Mouse (Mus musculus): ENCODE measurements around the gene Gm49396. TPM values are rescaled to one million over a fixed set of nuclear protein-coding genes. Genes with fewer than 3 reads are reported as not detected.

The Gm49396 gene
- polyA plus RNA-seq (2017; shearing (Covaris generic)): 122 TPM

DNA sequence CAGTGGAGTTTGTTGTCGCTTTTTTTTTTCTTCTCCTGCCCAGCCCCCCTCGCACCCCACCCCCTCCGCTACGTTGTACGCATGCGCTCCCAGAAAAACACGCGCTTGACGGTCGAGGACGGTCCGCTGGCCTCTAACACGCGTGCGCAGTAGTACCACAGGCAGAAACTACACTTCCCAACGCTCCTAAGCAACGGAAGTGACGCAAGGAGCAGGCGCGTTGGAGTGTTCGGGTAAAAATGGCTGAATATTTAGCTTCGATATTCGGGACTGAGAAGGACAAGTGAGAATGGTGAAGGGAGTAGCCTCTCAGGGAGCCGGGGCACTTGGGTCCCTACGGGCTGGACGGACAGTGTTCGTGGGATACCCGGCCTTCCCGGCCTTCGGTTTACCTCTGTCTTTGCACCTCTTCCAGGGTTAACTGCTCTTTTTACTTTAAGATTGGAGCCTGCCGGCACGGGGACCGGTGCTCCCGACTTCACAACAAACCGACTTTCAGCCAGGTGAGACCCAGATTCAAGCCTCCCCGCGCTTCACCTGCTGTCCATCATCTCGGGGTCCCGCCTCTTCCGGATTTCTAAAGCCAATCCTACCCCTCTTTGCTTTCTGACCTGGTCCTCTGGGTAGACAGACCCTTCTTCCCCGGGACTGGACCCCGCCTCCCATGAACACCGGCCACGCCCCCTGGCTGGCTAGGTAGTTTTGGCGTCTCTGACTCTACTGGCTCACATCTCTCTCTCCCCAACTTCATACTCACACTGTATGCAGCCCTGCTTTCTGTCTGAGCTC, at the start of gene Gm49396, which contains the start of the genes U2af1l4 and Psenen:
Gene Gm49396 (plus strand): TSS at position 228 of the 789 bp plus-strand sequence.
Gene U2af1l4 (plus strand): TSS at position 185 of the 789 bp plus-strand sequence.
Gene Psenen (minus strand): TSS at position 511 of the 789 bp plus-strand sequence.

GRCm38 (mm10) chr7:30534633-30535577, 28.2 kb upstream of the Gm49396 start, which contains the start of gene Arhgap33:
Gene Arhgap33, minus strand, starts transcription at chr7:30535060.

DNA sequence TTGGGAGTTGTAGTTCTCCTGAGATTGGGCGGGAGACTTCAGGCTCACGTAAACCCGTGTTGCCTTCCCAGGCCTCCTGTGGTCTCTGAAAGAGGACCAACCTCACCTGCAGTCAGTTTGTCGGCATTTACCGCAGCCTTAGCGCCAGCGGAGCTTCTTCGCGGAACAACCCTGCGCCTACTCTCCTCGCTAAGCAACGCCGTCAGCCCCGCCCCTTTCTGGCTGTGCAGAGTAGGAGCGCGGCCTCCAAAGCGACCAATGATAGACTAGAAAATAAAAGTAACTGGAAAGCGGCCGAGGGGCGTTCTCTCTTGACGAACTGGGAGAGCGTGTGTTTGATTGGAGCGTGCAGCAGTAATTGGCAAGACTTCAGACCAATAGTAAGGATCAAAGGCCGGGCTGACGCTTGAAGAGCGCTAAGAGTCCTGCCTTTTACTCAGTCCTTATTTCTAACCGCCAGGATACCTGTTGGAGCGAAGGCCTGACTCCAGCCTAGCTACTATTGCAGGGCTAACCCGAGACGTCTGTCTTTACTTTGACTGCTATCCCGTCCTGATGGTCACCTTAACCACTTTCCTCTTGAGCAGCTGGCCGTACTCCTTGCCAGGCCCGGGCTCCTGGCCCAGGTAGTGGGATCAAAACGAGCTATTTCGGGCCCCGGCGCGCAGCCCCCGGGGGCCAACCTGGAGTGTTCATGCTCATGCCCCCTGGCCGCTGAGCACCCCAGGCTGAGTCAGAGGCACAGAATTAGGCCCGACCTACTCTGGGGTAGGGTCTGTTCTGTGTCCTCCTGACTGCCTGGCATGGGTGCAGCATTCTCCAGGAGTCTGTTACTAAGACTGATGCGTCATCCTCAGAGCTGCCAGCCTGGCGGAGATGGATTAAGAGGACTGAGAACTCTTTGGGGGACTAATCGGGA, 10.8 kb upstream of the Gm49396 start, which contains the start of the genes Hspb6 and Proser3:
Gene Hspb6 (plus strand): TSS at position 77 of the 919 bp plus-strand sequence.
Gene Proser3 (minus strand): TSS at position 198 of the 919 bp plus-strand sequence.

DNA sequence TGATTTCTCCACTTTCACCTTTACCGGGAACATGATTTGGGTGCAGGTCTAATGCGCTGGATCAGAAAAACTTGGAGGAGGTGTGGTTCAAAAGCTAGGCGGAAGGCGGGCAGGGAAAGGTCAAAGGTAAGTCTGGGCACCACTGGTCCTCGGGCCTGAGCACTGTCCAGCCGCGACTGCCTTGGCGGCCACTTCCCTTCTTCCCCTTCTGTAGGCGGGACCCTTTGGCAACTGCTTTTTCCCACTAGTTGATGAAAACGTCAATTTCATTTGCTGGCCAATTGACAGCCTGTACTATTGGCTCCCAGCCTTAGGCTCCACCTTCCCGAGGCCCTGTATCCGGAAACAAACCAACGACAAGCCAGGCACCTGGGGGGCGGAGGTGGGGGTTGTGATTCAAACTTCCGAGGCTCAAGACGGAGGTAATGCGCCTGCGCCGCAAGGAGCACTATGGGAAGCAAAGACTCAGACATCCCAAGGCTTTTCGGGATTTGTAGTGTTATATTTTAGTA, 3.6 kb upstream of the Gm49396 start, which contains the start of gene Lin37:
Gene Lin37 (minus strand): TSS at position 396 of the 512 bp plus-strand sequence.

DNA sequence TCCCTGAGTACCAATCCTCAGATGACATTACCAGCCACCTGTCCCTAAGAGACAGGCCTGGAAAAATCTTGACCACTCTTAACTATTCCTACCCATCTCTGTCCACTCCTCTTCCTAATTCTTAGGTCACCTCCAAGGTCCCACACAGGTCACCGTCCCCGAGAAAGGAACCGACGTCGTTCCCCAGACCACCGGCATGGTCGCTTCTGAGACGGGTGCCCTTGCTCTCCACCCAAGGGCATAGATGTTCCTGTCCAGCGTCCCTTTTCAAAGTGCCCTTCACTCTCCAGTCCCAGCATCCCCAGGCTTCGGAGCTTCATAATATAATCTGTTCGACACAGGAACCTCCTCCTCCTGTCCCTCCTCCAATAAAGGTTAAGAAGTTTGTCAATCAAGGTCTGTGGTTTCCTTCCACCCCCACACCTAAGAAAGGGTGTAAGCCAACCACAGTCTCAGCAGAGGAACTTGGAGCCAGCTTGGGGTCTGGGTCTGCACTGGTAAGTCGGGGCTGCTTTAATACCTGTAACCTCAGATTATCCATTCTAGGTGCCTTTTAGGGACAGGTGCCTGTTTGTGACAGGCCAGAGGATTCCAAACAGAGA, 1.9 kb downstream of the Gm49396 start, which contains the start of gene Igflr1:
Gene Igflr1 (plus strand): TSS at position 458 of the 602 bp plus-strand sequence.

DNA sequence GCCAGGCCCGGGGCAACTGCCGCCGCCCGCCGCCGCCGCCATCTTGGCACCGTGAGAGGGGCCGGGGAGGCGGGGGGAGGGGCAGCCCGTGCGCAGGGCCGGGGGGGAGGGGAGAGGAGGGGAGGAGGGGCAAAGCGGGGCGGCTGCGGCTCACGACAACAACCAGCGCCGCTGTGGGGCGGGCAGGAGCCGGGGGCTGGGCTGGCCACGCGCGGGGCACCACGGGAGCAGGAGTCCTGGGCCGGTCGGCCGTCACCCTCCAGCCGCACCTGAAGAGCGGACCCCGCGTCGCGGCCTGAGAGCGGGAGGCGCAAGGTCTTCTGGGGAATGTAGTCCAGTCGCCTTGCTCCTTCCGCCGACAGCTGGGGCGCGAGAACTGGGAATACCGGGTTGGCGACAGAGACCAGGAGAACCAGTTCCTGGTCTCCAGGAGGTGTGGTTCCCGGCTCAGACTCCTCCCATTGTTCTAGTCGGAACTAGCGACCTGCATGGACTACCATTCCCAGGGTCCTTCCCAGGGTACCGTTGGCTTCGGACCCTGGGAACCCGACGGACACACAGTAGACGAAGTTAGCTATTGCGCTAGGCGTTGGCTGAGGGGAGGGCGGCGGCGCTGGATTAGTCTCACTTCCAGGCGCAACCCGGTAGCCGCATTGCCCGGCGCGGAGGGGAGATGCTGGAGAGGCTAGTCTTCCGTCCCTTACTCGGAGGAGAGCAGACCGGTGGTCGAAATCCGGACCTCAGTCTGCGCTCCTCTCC, 25.7 kb downstream of the Gm49396 start, which contains the start of gene Kmt2b:
Gene Kmt2b (minus strand): TSS at position 51 of the 759 bp plus-strand sequence.

GRCm38 (mm10) chr7:30598786-30599185, 35.6 kb downstream of the Gm49396 start, which contains the start of gene Zbtb32:
Gene Zbtb32, minus strand, starts transcription at chr7:30598909.

DNA sequence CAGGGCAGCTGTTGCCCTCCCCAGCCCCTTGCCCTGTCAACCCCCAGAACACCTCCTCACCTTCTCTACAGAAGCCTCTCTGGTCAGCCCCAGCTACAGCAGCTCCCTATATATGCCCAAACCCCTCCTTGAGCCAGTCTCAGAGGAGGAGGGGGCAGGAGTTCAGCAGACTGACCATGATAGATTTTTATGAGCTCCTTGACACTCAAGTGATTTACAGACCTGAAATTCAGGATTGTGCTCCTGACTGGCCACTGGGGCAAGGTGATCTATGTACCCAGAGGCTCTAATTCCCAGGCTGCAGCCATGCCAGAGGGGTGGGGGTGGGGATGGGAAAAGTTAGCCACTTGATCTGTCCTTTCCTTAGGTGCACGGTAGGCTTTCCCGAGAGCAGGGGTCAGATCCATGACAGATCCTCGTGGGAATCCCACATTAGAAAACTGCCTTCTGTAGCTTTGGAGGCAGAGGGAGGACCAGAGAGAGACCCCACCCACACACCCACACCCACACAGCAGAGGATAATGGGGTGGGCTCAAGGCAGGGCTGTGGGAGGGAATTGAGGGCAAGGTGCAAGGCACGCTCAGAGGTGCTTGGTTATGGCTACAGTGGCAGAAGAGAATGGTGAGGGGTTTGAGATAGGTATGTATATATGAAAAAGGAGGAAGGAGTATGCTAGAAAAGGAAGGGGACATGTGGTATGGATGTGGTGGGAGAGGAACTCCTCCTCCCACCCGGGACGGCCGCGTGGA, 49.7 kb downstream of the Gm49396 start, which contains the start of gene Upk1a:
Gene Upk1a (minus strand): TSS at position 194 of the 749 bp plus-strand sequence.

Other genes starting within 250 kb of the Gm49396 start
- gene Syne4, start 248.5 kb upstream of the Gm49396 start, polyA plus RNA-seq (2017; shearing (Covaris generic)): 18.4 TPM
- not detected for gene E130208F15Rik, start 241.6 kb upstream of the Gm49396 start, polyA plus RNA-seq (2017; shearing (Covaris generic))
- gene Sdhaf1, start 239.4 kb upstream of the Gm49396 start, polyA plus RNA-seq (2017; shearing (Covaris generic)): 11.3 TPM
- not detected for gene Lrfn3, start 200.6 kb upstream of the Gm49396 start, polyA plus RNA-seq (2017; shearing (Covaris generic))
- 14.5 TPM for gene Tyrobp, start 149.6 kb upstream of the Gm49396 start, polyA plus RNA-seq (2017; shearing (Covaris generic))
- gene Hcst, start 143.5 kb upstream of the Gm49396 start, polyA plus RNA-seq (2017; shearing (Covaris generic)): 407 TPM
- gene Nfkbid, start 141.6 kb upstream of the Gm49396 start, polyA plus RNA-seq (2017; shearing (Covaris generic)): 110 TPM
- 7.7 TPM for gene Aplp1, start 117.8 kb upstream of the Gm49396 start, polyA plus RNA-seq (2017; shearing (Covaris generic))
- not detected for gene Kirrel2, start 105.7 kb upstream of the Gm49396 start, polyA plus RNA-seq (2017; shearing (Covaris generic))
- gene Nphs1, start 105.0 kb upstream of the Gm49396 start, polyA plus RNA-seq (2017; shearing (Covaris generic)): not detected
- not detected for gene Prodh2, start 69.7 kb upstream of the Gm49396 start, polyA plus RNA-seq (2017; shearing (Covaris generic))
- 1.5 TPM for gene Arhgap33, start 28.3 kb upstream of the Gm49396 start, polyA plus RNA-seq (2017; shearing (Covaris generic))
- 3.7 TPM for gene Hspb6, start 11.2 kb upstream of the Gm49396 start, polyA plus RNA-seq (2017; shearing (Covaris generic))
- gene Proser3, start 11.0 kb upstream of the Gm49396 start, polyA plus RNA-seq (2017; shearing (Covaris generic)): 10.8 TPM
- gene Lin37, start 3.5 kb upstream of the Gm49396 start, polyA plus RNA-seq (2017; shearing (Covaris generic)): 102 TPM
- 47.4 TPM for gene U2af1l4, start within 50 bp of the Gm49396 start, polyA plus RNA-seq (2017; shearing (Covaris generic))
- gene Psenen, start 283 bp downstream of the Gm49396 start, polyA plus RNA-seq (2017; shearing (Covaris generic)): 244 TPM
- 235 TPM for gene Igflr1, start 2.1 kb downstream of the Gm49396 start, polyA plus RNA-seq (2017; shearing (Covaris generic))
- gene Kmt2b, start 25.4 kb downstream of the Gm49396 start, polyA plus RNA-seq (2017; shearing (Covaris generic)): 10.1 TPM
- gene Zbtb32, start 35.6 kb downstream of the Gm49396 start, polyA plus RNA-seq (2017; shearing (Covaris generic)): 19.2 TPM
- 0.82 TPM for gene Upk1a, start 49.5 kb downstream of the Gm49396 start, polyA plus RNA-seq (2017; shearing (Covaris generic))
- gene Cox6b1, start 62.8 kb downstream of the Gm49396 start, polyA plus RNA-seq (2017; shearing (Covaris generic)): 664 TPM
- gene Etv2, start 72.5 kb downstream of the Gm49396 start, polyA plus RNA-seq (2017; shearing (Covaris generic)): not detected
- gene Rbm42, start 87.0 kb downstream of the Gm49396 start, polyA plus RNA-seq (2017; shearing (Covaris generic)): 224 TPM
- 41.2 TPM for gene Haus5, start 101.7 kb downstream of the Gm49396 start, polyA plus RNA-seq (2017; shearing (Covaris generic))
- gene Pmis2, start 108.3 kb downstream of the Gm49396 start, polyA plus RNA-seq (2017; shearing (Covaris generic)): not detected
- gene 2200002J24Rik, start 135.6 kb downstream of the Gm49396 start, polyA plus RNA-seq (2017; shearing (Covaris generic)): not detected
- gene Atp4a, start 148.9 kb downstream of the Gm49396 start, polyA plus RNA-seq (2017; shearing (Covaris generic)): not detected
- gene Tmem147, start 166.2 kb downstream of the Gm49396 start, polyA plus RNA-seq (2017; shearing (Covaris generic)): 117 TPM
- 0.37 TPM for gene Gapdhs, start 180.3 kb downstream of the Gm49396 start, polyA plus RNA-seq (2017; shearing (Covaris generic))
- 1.3 TPM for gene Sbsn, start 188.1 kb downstream of the Gm49396 start, polyA plus RNA-seq (2017; shearing (Covaris generic))
- gene Dmkn, start 200.4 kb downstream of the Gm49396 start, polyA plus RNA-seq (2017; shearing (Covaris generic)): not detected
- gene Krtdap, start 224.6 kb downstream of the Gm49396 start, polyA plus RNA-seq (2017; shearing (Covaris generic)): not detected